Mouse (Mus musculus) MEL (cell line): ENCODE measurements around the gene Slc25a25.

ENCODE experiments used
- CTCF ChIP-seq, 3 experiments: IDR thresholded peaks in 2 of 3; conservative IDR thresholded peaks in 1 of 3; 2 replicates each; pipeline ENCODE4 v1.5.1; 2011 to 2012; ENCODE audit warnings: low read length in 3 of 3, low read depth in 2 of 3, mild to moderate bottlenecking in 2 of 3, improper control_type of control experiment in 1 of 3, inconsistent platforms in 1 of 3, mixed read lengths in 1 of 3, moderate library complexity in 1 of 3; ENCODE audit not compliant: control insufficient read depth in 1 of 3, insufficient read depth in 1 of 3, poor library complexity in 1 of 3, severe bottlenecking in 1 of 3
- MAZ ChIP-seq: IDR thresholded peaks from 2 replicates; pipeline ENCODE4 v1.6.1; 2012; ENCODE audit warnings: low read depth, mild to moderate bottlenecking, inconsistent platforms, low read length, improper control_type of control experiment
- POLR2A ChIP-seq, 2 experiments: IDR thresholded peaks; 2 replicates each; pipeline ENCODE4 v1.6.1; 2011 to 2012; ENCODE audit warnings: low read length in 2 of 2, mild to moderate bottlenecking in 2 of 2, control low read depth in 1 of 2, improper control_type of control experiment in 1 of 2, low read depth in 1 of 2, moderate library complexity in 1 of 2; ENCODE audit not compliant: control insufficient read depth in 1 of 2, insufficient read depth in 1 of 2, poor library complexity in 1 of 2
- ZKSCAN1 ChIP-seq: IDR thresholded peaks from 2 replicates; pipeline ENCODE4 v1.6.1; 2012; ENCODE audit warnings: low read depth, mild to moderate bottlenecking, inconsistent platforms, low read length, improper control_type of control experiment, moderate library complexity
- ZNF384 ChIP-seq: IDR thresholded peaks from 2 replicates; pipeline ENCODE4 v1.6.1; 2012; ENCODE audit warnings: low read depth, mild to moderate bottlenecking, inconsistent platforms, low read length, improper control_type of control experiment

DNA sequence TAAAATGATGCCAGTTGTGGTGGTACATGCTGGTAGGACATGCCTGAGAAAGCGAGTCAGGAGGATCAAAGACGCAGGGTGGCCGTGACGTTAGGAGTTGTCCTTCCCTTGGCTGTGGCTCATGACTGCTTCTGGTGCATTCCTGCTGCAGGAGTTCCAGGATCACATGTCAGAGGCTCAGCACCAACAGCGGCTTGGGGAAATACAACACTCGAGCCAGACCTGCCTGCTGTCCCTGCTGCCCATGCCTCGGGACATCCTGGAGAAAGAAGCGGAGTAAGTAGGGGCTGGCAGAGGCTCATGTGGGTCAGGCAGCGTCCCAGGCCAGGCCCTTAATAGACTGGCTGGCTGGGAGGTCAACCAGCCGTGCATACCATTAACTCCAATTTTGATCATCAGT, 77.1 kb downstream of the Slc25a25 start:
- no peak for TF ChIP-seq CTCF (IDR thresholded peaks at IDR 0.05 in 2 of 3, conservative IDR thresholded peaks at IDR 0.05 in 1 of 3; ENCODE audit: control insufficient read depth in 1 of 3, insufficient read depth in 1 of 3, low read depth in 2 of 3, low read length in 3 of 3, poor library complexity in 1 of 3, severe bottlenecking in 1 of 3)
- no peak for TF ChIP-seq ZNF384
- TF ChIP-seq POLR2A (IDR thresholded peaks at IDR 0.05; ENCODE audit: control insufficient read depth in 1 of 2, insufficient read depth in 1 of 2, low read depth in 1 of 2, low read length in 2 of 2, poor library complexity in 1 of 2): no peak
- TF ChIP-seq ZKSCAN1: no peak
- TF ChIP-seq MAZ: no peak
